Mouse (Mus musculus) cerebellum, adult (tissue): ENCODE measurements around the gene Mrpl33.
"Not testable (repeated sequence)": the region's sequence is repeated elsewhere in the genome, so short reads cannot be mapped to it uniquely, and the experiment has no call there.

Source experiments
- ATAC-seq: cut with Nextera tagmentation; 2 replicates; pipeline ENCODE4 v1.9.2; 2017; ENCODE audit warnings: mild to moderate bottlenecking, moderate library complexity, mixed read lengths; ENCODE audit not compliant: insufficient number of reproducible peaks, low FRiP score, low TSS enrichment

The Mrpl33 gene

DNA sequence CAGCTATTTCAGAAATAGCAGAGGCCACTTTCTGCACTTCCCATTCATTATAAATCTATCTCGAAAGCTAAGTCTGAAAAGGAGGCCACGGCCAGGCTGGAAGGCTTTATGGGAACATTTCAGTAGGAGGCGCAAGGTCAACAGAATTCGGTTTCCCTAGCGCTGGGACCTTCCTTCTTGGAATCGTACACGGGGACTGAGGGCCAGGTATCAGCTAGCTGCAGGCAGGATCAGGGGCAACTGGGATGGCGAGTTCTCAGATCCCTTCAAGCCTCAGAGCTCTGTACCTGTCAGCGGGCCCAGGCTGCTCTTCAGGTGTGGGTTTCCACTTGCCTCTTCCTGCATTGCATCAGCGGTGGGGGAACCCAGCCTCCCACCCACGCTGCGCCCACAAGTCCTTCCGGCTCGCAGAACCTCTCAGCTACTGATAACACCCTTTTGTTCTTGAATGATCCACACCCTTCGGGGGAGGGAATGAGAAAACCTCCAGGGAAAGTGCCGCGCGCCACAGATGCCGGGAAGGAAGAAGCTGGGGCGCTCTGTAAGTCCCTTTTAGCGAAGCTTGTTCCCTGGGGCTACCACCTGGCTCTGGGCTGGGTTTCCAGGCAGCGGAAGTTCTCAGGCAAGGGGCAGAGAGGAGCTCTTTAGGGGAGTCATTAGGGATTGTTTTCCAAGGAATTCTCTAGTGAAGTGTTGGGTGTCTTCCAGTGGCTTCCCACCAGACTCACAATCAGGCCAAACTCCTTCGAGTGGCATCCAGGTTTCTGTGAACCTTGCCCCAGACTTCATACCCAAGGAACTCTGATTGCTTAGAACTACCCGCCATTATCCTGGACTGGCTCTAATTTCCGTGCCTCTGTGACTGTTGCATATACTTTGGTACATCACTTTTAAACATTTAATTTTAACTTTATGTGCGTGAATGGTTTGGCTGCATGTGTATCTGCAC lies at the start of gene Mrpl33:
TSS of gene Mrpl33 (plus strand) at position 455 of the 949 bp plus-strand sequence.
- peak; percentile 79 for ATAC-seq

DNA sequence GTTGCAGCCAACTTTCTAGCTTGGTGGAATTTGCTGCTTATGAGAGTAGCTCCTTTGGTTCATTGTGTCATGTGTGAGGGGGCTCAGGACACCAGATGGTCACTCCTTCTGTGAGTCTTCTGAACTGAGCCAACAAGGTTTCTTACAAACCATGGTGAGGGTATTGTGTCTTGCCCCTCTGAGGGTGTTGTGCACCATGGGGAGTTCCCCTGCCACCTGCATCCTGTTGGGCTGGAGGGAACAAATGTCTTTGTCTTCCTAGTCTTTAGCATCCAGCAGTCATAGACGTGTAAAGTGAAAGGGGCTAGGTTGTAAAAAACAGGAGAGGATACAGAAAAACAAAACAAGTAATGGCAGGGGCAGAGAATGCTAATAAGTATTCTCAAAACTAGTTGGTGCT lies 37.3 kb upstream of the Mrpl33 start:
- ATAC-seq = no peak

DNA sequence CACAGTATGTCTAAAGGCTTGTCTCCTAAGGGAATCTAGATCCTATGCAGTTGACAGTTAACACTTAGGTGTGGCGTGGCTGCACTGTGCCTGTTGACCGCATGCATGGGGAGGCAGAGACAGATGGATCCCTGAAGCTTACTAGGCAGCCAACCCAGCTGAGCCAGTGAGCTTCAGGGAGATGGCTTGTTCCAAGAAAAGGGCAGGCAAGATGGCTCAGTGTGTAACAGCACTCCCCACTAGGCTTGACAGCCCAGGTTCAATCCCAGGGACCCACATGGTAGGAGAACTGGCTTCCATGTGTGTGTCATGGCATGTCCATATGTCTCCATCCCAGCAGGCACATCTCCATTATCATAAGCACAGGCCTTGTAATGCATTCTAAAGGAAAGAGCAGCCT lies 36.4 kb upstream of the Mrpl33 start:
- ATAC-seq = no peak

DNA sequence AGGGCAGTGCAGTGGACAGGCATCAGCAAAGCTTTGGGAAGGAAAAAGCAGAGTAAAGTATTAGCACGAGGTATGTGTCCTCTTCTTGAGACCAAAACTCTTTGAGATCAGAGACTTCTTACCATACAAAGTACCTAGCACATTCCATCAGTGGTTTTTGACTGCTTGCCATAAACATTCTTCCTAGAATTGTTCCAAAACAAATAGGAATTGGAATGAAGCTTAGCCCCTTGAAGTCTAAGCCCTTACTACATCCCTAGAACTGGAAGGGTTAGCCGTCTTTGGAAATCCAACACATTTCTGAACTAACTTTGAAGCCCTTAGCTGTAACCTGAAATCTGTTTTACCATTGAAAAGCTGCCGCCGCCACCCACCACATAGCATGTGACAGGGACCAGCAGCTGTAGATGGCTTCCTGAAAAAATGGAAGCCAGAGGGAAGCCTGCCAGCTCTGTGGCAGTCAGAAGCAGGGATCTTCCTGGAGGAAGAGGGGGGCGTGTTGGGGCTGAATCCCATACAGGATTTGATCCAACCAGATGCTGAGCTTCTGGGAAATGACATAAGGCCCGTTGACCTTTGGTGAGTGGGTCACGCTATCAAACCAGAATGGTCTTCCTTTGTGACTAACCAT lies 34.6 kb upstream of the Mrpl33 start:
- ATAC-seq = no peak

DNA sequence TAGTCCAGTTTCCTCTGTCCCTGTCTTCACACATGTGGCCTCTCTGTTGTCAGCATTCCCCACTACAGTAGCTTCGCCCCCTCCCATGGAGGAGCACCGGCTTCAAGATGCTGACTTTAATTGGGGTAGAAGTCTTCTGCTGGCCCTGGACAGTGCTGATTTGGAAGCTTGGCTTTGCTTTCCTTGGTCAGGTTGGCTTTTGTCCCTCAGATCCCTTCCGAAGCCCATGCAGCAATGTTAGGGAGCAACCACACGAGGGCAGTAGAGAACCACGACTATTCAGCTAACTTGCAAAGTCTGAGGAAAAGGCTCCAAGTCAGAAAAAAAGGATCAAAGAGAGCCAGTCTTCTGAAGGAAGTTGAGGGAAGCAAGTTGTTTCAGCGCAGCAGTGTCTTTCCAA lies 33.2 kb upstream of the Mrpl33 start:
- no peak for ATAC-seq

DNA sequence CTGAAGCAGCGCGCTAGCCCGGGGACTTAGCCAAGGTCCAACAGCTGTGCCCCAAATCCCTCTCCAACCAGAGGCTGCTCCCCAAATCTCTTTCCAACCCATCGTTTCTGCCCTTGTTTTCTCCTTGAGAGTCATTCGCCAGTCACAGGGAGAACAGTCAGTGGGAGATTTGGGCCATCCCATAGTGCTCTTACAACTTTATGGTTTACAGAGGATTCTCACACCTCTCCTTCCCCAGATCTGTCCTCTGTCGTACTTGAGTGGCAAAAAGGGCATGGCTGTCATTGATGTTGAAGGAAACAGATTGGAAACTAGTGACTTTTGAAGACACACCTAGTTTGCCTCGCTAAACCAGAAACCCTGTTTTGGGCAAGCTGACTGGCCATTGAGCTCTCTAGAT lies 32.8 kb upstream of the Mrpl33 start:
- no peak; the same call in 1 of the 2 replicates for ATAC-seq

DNA sequence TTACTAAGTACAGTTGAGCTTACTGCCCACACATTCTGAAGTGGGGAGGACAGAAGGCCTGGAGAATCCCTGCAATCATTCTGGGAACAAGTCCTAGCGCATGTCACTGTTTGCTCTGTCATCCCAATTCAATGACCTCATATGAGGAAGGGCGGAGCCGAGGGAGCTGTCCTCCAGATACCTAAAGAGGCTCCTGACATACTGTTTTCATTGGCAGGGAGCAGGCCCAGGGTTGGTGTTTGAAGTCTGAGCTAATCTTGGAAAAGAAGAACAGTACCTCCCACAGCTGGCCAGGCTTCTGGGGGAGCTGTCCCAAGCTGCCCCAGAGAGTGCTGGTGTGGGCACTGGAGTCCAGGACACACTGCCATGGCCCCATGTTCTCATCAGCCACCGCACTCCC lies 31.8 kb upstream of the Mrpl33 start:
- no peak for ATAC-seq

DNA sequence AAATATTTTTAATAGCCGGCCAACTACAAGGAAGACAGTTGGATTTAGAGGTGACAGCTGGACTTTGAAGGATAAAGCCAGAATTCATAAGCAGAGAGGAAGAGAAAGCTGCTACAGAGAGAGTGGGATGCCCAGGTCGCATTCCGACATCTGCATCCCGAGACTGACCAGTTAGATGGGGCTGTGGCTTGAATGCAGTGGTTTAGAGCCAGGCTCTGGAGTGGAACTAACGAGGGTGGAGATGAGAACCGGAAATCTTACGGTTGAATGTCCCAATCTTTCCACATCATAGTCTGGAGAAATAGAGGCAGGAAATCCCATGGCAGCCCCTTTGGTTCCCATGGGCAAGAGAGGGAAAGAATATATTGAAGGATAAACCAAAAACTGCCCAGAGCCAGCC lies 30.7 kb upstream of the Mrpl33 start:
- no peak for ATAC-seq

DNA sequence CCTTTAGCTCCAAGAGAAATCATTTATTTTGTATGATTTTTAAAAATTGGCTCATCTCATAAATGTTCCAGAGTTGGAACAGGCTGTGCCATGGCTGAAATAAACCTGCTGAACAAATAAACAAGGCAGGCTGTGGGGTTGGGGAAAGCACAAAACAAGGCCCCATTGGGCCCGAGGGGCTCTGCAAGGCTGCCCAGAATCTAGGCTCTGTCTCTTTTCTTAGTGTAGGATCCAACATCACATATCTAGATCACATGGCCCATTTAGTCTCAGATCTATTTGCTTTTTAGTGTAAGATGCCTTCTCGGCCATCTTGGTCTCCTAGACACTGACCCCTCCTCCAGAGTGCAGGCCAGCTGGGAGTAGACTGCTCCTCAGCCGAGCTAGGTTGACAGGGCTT lies 30.3 kb upstream of the Mrpl33 start:
- ATAC-seq = no peak

DNA sequence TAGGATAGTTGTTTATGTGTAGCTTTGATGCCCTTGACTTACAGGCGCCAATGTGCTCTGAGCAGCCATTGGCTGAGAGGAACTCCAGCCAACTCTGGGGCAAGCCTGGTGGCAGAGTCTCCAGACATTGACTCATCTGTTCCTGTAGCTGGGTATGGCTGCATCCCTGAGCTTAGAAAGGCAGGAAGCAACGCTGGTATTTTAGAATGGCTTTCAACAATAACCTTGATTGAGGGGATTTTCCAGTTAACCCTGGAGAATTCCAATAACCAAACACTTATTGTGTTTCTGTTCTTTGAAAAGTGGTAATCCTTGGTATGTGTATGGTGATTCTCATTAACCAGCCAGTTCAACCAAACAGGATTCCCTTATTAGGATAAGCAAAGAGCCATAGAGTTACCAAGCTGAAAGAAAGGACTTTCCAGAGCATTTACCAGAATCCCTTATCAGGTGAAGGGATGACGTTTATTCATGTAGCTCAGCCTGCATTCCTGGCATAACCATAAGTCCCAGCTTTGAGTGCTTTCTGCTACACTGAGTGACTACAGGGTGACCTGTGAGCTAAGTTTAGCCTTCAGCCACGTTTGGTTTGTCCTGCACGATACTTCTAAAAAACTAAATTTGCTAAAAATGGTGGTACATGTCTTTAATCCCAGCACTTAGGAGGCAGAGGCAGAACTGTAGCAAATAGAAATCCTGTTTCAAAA lies 28.6 kb upstream of the Mrpl33 start:
- ATAC-seq = no peak

GRCm38 (mm10) chr5:31571023-31571608 lies 25.6 kb upstream of the Mrpl33 start:
- peak; percentile 52; the same call in 1 of the 2 replicates for ATAC-seq

DNA sequence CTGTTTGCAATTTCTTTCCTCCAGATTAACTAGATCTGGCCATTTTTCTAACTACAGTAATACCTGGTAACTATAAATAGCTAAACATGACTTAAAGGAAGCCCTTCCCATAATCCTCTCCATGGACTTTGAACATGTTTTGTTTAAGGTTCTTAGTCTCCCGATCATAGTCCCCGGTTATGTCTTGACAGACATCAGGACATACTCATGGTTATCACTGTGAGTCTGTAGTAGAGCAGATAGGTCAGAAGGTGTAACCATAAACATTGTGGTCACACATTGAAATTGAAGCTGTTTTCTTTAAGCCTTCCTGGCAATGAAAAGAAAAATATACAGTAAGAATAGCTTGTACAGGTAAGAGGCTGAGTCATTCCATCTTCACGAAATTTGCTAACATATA lies 23.0 kb upstream of the Mrpl33 start:
- no peak for ATAC-seq

- ATAC-seq = no peak
These were observed 20.2 kb upstream of the Mrpl33 start for GRCm38 (mm10) chr5:31576539-31576975.

GRCm38 (mm10) chr5:31581263-31581662 lies 15.5 kb upstream of the Mrpl33 start:
- ATAC-seq = no peak

DNA sequence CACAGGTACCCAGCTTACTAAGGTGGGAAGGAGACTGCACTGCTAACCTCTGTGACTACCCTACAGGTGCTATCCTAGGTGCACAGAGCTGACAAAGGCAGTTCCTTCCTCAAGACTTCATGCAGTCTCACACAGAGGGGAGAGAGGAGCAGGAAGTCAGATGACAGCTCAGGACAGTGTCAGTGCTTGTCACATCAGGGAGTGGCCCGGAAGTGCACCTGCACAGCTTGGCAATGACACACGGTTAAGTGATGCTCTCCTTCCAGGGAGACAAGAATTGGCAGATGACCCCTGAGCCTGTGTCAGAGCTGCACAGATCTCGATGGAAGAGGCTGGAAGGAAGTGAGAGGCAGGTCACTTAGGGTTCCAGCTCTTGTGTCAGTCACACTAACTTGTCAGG lies 14.8 kb upstream of the Mrpl33 start:
- no peak for ATAC-seq

DNA sequence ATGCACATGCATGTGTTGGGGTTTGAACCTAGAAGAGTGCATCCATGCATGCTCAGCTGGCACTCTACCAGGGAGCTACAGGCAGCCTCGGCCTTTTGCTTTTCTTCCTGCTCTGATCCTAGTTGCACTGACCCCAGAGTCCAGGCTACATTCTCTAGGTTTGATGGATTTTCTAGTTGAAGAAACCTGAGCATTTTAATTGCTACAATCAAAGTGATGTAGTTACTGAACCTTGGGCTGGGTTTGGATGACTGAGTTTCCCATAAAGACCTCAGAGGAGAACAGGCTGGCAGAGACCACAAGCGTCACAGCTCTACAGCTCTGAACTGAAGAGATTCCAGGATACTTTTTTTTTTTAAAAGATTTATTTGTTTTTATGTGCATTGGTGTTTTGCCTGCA lies 13.5 kb upstream of the Mrpl33 start:
- no peak for ATAC-seq

DNA sequence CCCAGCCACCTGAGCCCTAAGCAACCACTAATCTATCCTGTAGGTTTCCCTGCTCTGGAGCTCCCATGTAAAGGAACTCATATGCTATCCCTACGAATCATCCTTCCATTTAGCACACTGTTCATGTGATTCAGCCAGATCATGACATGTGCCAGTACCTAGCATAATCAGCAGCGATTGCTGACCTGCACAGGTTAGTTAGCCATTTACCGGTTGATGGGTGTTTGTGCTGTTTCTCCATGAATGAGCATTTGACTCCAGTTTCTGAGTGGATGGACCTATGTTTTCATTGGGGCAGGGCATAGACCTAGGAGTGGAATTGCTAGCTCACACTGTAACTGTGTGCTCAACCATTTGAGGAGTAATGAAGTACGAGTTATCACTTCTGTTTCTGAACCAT lies 11.2 kb upstream of the Mrpl33 start:
- no peak for ATAC-seq

DNA sequence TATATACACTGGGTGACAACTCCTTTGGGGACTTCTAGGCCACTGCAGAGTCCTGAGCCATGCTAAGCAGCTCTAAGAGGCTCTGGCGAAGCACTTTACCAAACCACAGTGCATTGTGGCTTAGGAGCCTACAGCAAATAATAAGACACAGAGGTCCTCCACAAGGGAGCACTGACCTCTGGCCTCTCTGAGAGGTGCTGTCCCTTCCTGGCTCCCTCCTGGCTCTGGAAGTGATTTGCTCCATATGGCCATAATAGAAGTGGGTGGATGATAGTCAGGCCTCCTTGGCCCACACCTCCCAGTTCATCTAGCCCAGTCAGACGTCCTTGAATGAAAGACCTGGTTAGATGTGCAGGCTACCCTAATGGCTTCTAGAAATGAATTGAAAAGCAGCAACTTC lies 8.7 kb upstream of the Mrpl33 start:
- ATAC-seq = no peak

GRCm38 (mm10) chr5:31588672-31589071 lies 8.1 kb upstream of the Mrpl33 start:
- ATAC-seq = not testable (repeated sequence)

DNA sequence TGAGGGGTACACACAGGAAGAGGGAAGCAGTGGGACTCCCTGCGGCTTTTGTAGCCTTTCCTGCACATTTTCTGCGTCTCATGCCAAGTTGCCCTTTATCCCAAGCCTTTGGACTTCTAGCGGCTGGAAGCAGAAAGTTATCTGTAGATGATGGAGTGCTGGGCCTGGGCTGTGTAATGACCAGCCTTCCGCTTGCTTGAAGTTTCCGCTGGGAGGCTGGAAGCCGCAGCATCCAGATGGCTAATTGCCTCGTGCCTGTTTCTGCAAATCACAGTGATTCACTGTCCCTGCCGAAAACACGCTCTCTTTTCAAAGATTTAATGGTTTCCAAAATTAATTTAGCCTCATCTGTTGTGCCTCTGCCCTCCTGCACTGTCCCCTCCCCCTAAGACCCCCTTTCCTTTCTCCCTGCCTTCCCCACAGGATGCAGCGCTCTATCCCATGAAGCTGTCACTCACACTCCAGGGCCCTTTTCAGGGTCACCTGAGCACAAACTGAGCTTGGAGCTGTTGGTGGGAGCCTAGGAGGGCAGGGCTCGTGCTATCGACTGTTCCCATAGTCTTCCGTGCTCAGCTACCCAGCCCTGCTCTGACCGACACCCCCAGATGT lies 6.9 kb upstream of the Mrpl33 start:
- no peak for ATAC-seq
